ENCODE assay signal across 24 mouse cellular contexts in the genomic region with DNA sequence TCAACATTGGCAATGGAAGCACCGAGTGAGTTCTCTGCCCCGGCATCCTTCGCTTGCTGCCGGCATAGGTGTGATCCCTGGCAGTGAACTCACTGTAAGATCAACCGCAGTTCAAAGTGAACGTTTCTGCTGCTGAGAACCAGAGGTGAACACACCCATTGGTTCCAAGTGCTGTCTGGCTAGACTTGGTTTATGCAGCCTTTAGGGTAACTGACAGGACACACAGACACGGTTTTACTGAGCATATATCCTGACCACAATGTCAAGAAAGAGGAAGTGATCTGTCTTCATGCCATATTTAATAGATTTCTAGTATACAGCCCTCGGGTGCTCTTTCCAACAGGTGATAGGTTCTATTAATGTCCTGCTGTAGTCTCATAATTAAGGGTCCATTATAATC.
A peak's percentile ranks its signal among the peaks of the same experiment; 100 is the strongest.
DNase-seq lines count a peak whose midpoint lies in the region; ATAC-seq lines count a peak whose summit lies in the region.
"Had no signal": no experiment of that assay in that cellular context is flagged by ENCODE, and none has a peak within 500 bp of the region (broad histone marks: within the 10 kb centered on the region; RNA-seq: fewer than 3 reads in every experiment).

No protein-coding gene starts in this region.

- peak; percentile 73 for DNase-seq in 416B (ENCODE audit: low read depth)
- DNase-seq in A20 (ENCODE audit: low read depth, low spot score), result peak; percentile 66
- DNase-seq in MEL-GATA-1-ER (ENCODE audit: extremely low read depth, low read depth), result peak; percentile 84
- DNase-seq in heart, postnatal 4 days, result no peak
- no peak for DNase-seq in embryo, embryonic 9.5 days (ENCODE audit: extremely low spot score)
- DNase-seq in right cerebral cortex, adult 18-20 months, result no peak
- DNase-seq: adrenal gland, postnatal 14 days; cerebellum, adult 11 months; cerebellum, adult 9-10 months; cerebellum, postnatal 36 days; embryo, embryonic 11 days; gastrocnemius, postnatal 14 days; heart, adult 11 months; kidney, adult 9 months; kidney, postnatal 10 days; lung, postnatal 36 days; midbrain, embryonic 14.5 days; retina, postnatal 1 day; right cerebral cortex, postnatal 25 days; thymus, adult 18-20 months; thymus, postnatal 4 days had no signal

- peak; percentile 93 for ATAC-seq in megakaryocyte progenitor cell, adult 5-6 weeks (replicated peaks; ENCODE audit: poor library complexity)
- ATAC-seq: intestine, postnatal 0 days; Patski had no signal

Comparison
In these comparisons a context has a peak if more than half of its experiments do, and no peak if none do; other contexts are left out.
1. DNase-seq: peak in 416B (single experiment), A20 (single experiment) and MEL-GATA-1-ER (single experiment); none in heart, postnatal 4 days (single experiment), embryo, embryonic 9.5 days (single experiment) and right cerebral cortex, adult 18-20 months (single experiment).